Mouse (Mus musculus): ENCODE data around the gene Ppp1r27.
"Not testable (repeated sequence)": the region's sequence is repeated elsewhere in the genome, so short reads cannot be mapped to it uniquely, and the experiment has no call there.

Gene Ppp1r27

DNA sequence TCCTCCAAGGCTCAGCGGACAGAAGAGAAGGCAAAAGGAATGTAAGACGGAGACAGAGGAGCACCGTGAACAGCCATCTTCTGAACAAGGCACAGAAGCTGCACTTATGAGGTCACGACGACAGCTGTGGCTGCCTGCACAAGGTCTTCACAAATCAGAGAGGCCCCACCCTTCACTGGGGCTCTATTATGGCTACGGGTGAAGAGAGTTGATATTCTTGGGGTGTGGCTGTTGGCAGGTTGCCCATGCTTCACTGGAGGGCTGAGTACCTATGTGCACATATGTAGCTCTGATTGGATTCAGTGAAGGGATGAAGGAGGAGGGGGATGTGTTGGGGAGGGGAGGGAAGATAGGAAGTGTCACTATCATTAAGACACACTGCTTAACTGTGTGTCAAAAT lies 32.4 kb downstream of the Ppp1r27 start:
- DNase-seq (ENCODE audit: extremely low read depth, insufficient read length, low spot score), result no peak

DNA sequence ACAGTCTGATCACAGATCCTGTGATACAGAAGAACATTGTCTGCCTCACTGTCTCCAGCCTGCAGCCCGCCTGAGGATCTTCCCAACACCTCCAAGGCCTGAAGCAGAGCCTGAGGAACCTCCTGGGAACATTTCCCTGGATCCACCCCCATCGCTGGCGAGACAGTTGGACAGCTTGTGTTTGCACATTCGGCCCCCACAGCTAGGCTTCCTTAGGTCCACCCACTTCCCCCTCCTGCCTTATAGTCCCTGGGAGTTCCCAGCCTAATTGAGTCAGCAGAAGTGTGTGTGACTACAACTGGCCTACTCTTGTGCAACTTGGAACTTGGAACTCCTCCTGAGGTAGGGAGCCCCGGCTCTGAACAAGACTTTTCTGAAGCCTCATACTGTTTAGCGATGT lies 32.9 kb downstream of the Ppp1r27 start:
- DNase-seq (ENCODE audit: extremely low read depth, insufficient read length, low spot score), result peak; percentile 75

GRCm38 (mm10) chr11:120517147-120517546 lies 33.8 kb downstream of the Ppp1r27 start:
- no peak for DNase-seq (ENCODE audit: extremely low read depth, insufficient read length, low spot score)

DNA sequence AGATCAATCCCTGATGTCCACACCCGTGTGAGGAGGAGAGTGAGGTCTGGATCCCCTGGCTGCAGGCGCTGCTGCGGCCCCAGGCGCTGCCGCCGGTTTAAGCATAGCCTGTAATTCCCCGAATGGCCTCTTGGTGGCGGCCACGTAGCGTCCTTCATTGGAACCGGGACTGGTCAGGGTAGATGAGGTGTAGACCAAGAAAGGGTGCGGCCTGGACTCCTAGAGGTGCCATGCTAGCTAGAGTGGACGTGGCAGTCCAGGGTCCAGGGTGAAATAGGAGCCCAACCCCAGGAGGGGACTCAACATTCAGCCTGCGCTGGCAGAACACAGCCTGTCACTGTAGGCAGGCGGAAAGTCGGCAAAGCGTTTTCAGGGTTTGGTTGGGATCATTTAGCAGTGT lies 35.3 kb downstream of the Ppp1r27 start:
- DNase-seq (ENCODE audit: extremely low read depth, insufficient read length, low spot score), result peak; percentile 81

DNA sequence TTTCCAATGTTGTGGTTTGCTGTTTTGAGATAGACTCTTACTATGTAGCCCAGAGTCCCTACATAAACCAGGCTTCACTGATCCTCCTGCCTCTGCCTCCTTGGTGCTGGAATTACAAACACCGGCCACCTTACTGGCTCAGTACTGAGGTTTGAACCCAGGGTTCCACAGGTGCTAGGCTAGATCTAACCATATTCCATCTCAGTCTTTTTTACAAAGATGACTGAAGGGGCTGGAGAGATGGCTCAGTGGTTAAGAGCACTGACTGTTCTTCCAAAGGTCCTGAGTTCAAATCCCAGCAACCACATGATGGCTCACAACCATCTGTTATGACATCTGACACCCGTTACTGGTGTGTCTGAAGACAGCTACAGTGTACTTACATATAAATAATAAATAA lies 36.7 kb downstream of the Ppp1r27 start:
- DNase-seq (ENCODE audit: extremely low read depth, insufficient read length, low spot score), result not testable (repeated sequence)

- peak; percentile 38 for DNase-seq (ENCODE audit: extremely low read depth, insufficient read length, low spot score)
Observed at GRCm38 (mm10) chr11:120512790-120513453, 38.0 kb downstream of the Ppp1r27 start.

- no peak for DNase-seq (ENCODE audit: extremely low read depth, insufficient read length, low spot score)
Observed at GRCm38 (mm10) chr11:120510375-120511030, 40.4 kb downstream of the Ppp1r27 start.

DNA sequence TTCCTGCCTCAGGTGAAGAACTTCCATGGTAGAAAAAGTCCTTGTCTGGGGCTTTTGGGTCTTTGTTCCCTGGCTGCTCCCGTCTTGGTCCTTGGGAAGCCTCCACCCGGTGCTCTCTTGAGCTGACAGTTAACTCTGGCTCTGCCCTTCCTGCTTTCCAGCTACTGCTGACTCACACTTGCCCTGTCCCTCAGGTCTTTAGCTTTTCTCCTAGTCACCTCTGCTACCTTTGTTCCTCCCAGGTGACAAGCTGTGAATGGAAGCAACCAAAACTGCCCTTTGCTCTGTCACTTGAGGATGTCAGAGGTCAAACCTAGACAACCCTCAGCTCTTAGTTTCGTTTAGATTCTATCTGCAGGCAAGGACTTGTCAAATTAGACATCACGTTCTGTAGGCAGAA lies 41.0 kb downstream of the Ppp1r27 start:
- no peak for DNase-seq (ENCODE audit: extremely low read depth, insufficient read length, low spot score)

DNA sequence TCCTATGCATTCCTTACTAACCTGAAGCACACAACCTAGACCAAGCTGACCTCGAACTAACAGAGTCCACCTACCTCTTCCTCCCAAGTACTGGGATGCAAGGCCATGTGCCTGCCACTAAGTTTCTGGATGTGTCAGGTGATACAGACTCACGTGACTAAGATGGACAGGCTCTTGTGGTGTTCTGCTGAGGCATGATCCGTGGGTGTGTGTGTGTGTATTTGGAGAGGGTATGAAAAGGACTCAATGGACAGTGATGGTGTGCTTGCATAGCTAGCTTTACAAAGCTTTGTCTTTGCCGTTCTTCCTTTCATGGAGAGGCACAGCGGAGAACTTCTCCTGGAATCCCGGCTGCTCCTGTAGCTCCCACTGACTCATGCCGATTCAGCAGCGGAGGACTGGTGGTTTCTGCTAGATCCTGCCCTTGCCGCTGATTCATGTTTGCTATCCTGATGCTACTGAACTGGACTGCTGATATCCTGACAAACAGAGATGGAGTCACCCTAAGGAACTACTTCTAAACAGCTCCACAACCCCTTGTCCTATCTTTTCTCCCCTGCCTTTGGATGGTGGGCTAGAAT lies 42.6 kb downstream of the Ppp1r27 start:
- no peak for DNase-seq (ENCODE audit: extremely low read depth, insufficient read length, low spot score)

GRCm38 (mm10) chr11:120507611-120508289 lies 43.2 kb downstream of the Ppp1r27 start:
- DNase-seq (ENCODE audit: extremely low read depth, insufficient read length, low spot score), result no peak

GRCm38 (mm10) chr11:120506899-120507298 lies 44.0 kb downstream of the Ppp1r27 start:
- no peak for DNase-seq (ENCODE audit: extremely low read depth, insufficient read length, low spot score)

DNA sequence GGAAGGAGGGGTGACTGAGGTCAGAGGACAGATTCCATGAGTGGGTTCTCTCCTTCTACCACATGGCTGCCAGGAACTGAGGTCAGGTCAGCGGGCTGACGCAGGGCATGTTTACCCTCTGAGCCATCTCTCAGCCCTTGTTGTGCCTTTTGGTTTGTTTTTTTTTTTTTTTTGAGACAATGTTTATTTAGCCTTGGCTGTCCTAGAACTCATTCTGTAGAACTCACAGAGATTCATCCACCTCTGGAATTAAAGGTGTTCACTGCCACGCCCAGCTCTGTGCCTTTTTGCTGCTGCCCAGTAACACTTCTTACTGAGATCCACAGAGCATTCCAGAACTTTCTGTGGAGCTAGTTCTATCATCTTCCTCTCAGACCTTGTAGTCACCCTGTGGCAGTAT lies 45.3 kb downstream of the Ppp1r27 start:
- no peak for DNase-seq (ENCODE audit: extremely low read depth, insufficient read length, low spot score)

DNA sequence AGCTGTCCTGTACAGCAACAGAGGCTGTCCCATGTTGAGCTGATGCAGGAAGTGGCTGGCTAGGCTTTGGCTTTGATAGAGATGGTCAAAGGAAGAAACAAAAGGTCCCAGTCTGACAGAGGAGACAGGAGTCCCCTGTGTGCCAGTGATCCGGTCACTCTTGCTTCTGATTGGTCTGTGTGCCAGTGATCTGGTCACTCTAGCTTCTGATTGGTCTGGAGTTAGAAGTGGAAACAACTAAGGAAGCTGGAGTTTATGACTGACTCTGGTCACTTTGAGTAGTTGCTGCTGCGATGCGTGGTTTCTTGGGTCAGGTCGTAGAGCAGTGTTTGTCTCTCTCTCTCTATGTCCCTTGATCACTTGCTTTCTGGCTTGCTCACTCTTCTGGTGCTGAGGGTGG lies 49.2 kb downstream of the Ppp1r27 start:
- no peak for DNase-seq (ENCODE audit: extremely low read depth, insufficient read length, low spot score)

GRCm38 (mm10) chr11:120501018-120501417 lies 49.9 kb downstream of the Ppp1r27 start:
- DNase-seq (ENCODE audit: extremely low read depth, insufficient read length, low spot score), result no peak

DNA sequence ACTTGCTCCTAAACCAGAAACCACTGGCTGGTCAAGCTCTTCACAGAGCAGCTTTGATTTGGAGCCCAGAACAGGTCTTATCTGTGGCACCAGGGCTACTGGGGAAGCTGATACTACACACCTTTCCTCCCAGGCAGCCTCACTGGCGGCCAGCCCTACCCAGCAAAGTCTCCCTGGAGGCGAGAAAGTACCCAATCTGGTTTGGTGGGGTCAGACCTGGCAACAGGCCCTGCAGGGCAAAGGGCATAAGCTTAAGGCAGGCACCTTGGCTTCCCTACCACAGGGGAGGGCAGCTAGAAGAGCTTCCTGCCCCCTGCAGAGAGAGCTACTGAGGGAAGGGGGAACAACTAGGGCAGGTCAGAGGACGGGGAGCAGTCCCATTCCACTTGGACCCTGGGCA lies 50.6 kb downstream of the Ppp1r27 start:
- no peak for DNase-seq (ENCODE audit: extremely low read depth, insufficient read length, low spot score)
